Mouse (Mus musculus) limb, embryonic 10.5 days (tissue): ENCODE measurements around the gene Best2. TPM values are rescaled to one million over a fixed set of nuclear protein-coding genes. Genes with fewer than 3 reads are reported as not detected.

Experiments used
- DNase-seq: peaks from one replicate; pipeline ENCODE4 v3.0.0-alpha.2; 2017; ENCODE audit warnings: low spot score
- H3K27ac ChIP-seq: fragments of 300-500 bp; sonication (generic); 2 replicates; pipeline ENCODE4 v1.5.1; 2016; ENCODE audit warnings: mild to moderate bottlenecking
- H3K27me3 ChIP-seq: fragments of 300-500 bp; sonication (generic); 2 replicates; pipeline ENCODE4 v1.6.1; 2016; ENCODE audit warnings: low read depth, mild to moderate bottlenecking; ENCODE audit not compliant: poor library complexity, severe bottlenecking
- H3K36me3 ChIP-seq: fragments of 300-500 bp; sonication (generic); 2 replicates; pipeline ENCODE4 v1.6.1; 2016; ENCODE audit warnings: mild to moderate bottlenecking, moderate library complexity
- H3K4me1 ChIP-seq: fragments of 300-500 bp; sonication (generic); 2 replicates; pipeline ENCODE4 v1.6.1; 2016
- H3K4me3 ChIP-seq: fragments of 300-500 bp; sonication (generic); 2 replicates; pipeline ENCODE4 v1.5.1; 2016; ENCODE audit warnings: mild to moderate bottlenecking, moderate library complexity
- H3K9me3 ChIP-seq: fragments of 300-500 bp; sonication (generic); replicated peaks from 2 replicates; pipeline ENCODE4 v1.6.1; 2016; ENCODE audit warnings: mild to moderate bottlenecking
- WGBS: fragments of 180-500 bp; shearing (Covaris S2); methylation state at CpG from one replicate; pipeline ENCODE4 v1.1.7; 2016; 5-methylcytosine and 5-hydroxymethylcytosine counted together
- polyA plus RNA-seq: library from polyadenylated mRNA; unstranded; fragments of >200 nt; fragmentation: Nextera tagmentation; extraction: Ambion mirVana; gene quantifications from 2 replicates; pipeline ENCODE4 v1.2.1, GENCODE M21; 2016

Gene Best2
- polyA plus RNA-seq, 1 experiment from 2014 or later, result not detected

- no peaks in the 10 kb centered on the region for H3K9me3 ChIP-seq
- 39% methylated on average over 1 of the region's 1 CpGs for WGBS
- peaks cover 37% of the 10 kb centered on the region for H3K4me1 ChIP-seq
- no peak for DNase-seq
- no peaks in the 10 kb centered on the region for H3K27me3 ChIP-seq
- H3K4me3 ChIP-seq, result 0 out of 2 replicates have a peak overlapping the region, but pooled peaks have one; percentile 81
- no peak overlapping the region for H3K27ac ChIP-seq
- H3K36me3 ChIP-seq, result peaks cover 54% of the 10 kb centered on the region
Observed at GRCm38 (mm10) chr8:85033867-85034266, 19.5 kb upstream of the Best2 start.

- 89% methylated on average over 4 of the region's 4 CpGs for WGBS
- Histone ChIP-seq H3K9me3 (no peaks in the 10 kb centered on the region), H3K27ac (no peak overlapping the region), H3K4me1 (peaks cover 37% of the 10 kb centered on the region), H3K4me3 (no peak overlapping the region), H3K36me3 (peaks cover 58% of the 10 kb centered on the region), H3K27me3 (no peaks in the 10 kb centered on the region)
- no peak for DNase-seq
Observed at GRCm38 (mm10) chr8:85032622-85033311, 18.4 kb upstream of the Best2 start.

GRCm38 (mm10) chr8:85029271-85029670 is 14.9 kb upstream of the Best2 start:
- H3K36me3 ChIP-seq, result peaks cover 56% of the 10 kb centered on the region
- H3K27ac ChIP-seq, result no peak overlapping the region
- 91% methylated on average over 14 of the region's 14 CpGs for WGBS

GRCm38 (mm10) chr8:85027922-85028321 is 13.6 kb upstream of the Best2 start:
- H3K27ac ChIP-seq, result peak overlapping the region; percentile 96; the same call in 1 of the 2 replicates
- H3K9me3 ChIP-seq, result no peaks in the 10 kb centered on the region
- peaks cover 39% of the 10 kb centered on the region for H3K4me1 ChIP-seq
- H3K27me3 ChIP-seq, result no peaks in the 10 kb centered on the region
- H3K36me3 ChIP-seq, result peaks cover 56% of the 10 kb centered on the region
- DNase-seq, result no peak
- H3K4me3 ChIP-seq, result peak overlapping the region; percentile 89
- 43% methylated on average over 2 of the region's 2 CpGs for WGBS

More at GRCm38 (mm10) chr8:85029271-85029670, 14.9 kb upstream of the Best2 start:
- Histone ChIP-seq H3K9me3 (no peaks in the 10 kb centered on the region), H3K4me3 (peak overlapping the region; percentile 89), H3K4me1 (peaks cover 37% of the 10 kb centered on the region), H3K27me3 (no peaks in the 10 kb centered on the region)
- no peak for DNase-seq

- Histone ChIP-seq H3K27ac (peak overlapping the region; percentile 96), H3K36me3 (peaks cover 56% of the 10 kb centered on the region), H3K4me3 (peak overlapping the region; percentile 89), H3K9me3 (no peaks in the 10 kb centered on the region), H3K27me3 (no peaks in the 10 kb centered on the region), H3K4me1 (peaks cover 39% of the 10 kb centered on the region)
- 2% methylated on average over 13 of the region's 13 CpGs for WGBS
- no peak for DNase-seq
Observed at GRCm38 (mm10) chr8:85027516-85027855, 13.2 kb upstream of the Best2 start.

- Histone ChIP-seq H3K36me3 (peaks cover 56% of the 10 kb centered on the region), H3K4me3 (peak within 1 kb of the TSS; percentile 89)
- WGBS, result under 1% methylated on average over 69 of the region's 75 CpGs
Observed at GRCm38 (mm10) chr8:85026670-85027515, 12.6 kb upstream of the Best2 start, which contains the start of gene Trir. Gene Trir, plus strand, starts transcription at chr8:85026823.

GRCm38 (mm10) chr8:85025098-85025932 is 11.0 kb upstream of the Best2 start, which contains the start of gene Asna1:
Gene Asna1, minus strand, starts transcription at chr8:85025281.
- H3K27ac ChIP-seq, result peak within 1 kb of the TSS; percentile 96
- H3K4me1 ChIP-seq, result peaks cover 39% of the 10 kb centered on the region
- peak; percentile 89 for DNase-seq
- H3K9me3 ChIP-seq, result no peaks in the 10 kb centered on the region
- H3K27me3 ChIP-seq, result no peaks in the 10 kb centered on the region
- H3K4me3 ChIP-seq, result peak within 1 kb of the TSS; percentile 89
- H3K36me3 ChIP-seq, result peaks cover 57% of the 10 kb centered on the region
- 7% methylated on average over 30 of the region's 30 CpGs for whole genome bisulfite sequencing

More at GRCm38 (mm10) chr8:85026670-85027515, 12.6 kb upstream of the Best2 start, which contains the start of gene Trir:
- peak; percentile 94 for DNase-seq
- Histone ChIP-seq H3K4me1 (peaks cover 39% of the 10 kb centered on the region), H3K9me3 (no peaks in the 10 kb centered on the region), H3K27me3 (no peaks in the 10 kb centered on the region), H3K27ac (peak within 1 kb of the TSS; percentile 96)

- H3K27me3 ChIP-seq, result no peaks in the 10 kb centered on the region
- peaks cover 57% of the 10 kb centered on the region for H3K36me3 ChIP-seq
- DNase-seq, result no peak
- WGBS, result 94% methylated on average over 3 of the region's 3 CpGs
- no peak overlapping the region for H3K27ac ChIP-seq
- no peaks in the 10 kb centered on the region for H3K9me3 ChIP-seq
- H3K4me1 ChIP-seq, result peaks cover 32% of the 10 kb centered on the region
- peak overlapping the region; percentile 89 for H3K4me3 ChIP-seq
Observed at GRCm38 (mm10) chr8:85023846-85024245, 9.5 kb upstream of the Best2 start.

GRCm38 (mm10) chr8:85021514-85022055 is 7.3 kb upstream of the Best2 start:
- peaks cover 21% of the 10 kb centered on the region for H3K4me1 ChIP-seq
- H3K36me3 ChIP-seq, result peaks cover 73% of the 10 kb centered on the region
- H3K9me3 ChIP-seq, result no peaks in the 10 kb centered on the region
- no peak overlapping the region for H3K4me3 ChIP-seq
- H3K27ac ChIP-seq, result no peak overlapping the region
- H3K27me3 ChIP-seq, result no peaks in the 10 kb centered on the region
- 93% methylated on average over 3 of the region's 3 CpGs for WGBS
- no peak for DNase-seq

GRCm38 (mm10) chr8:85017209-85017608 is 2.9 kb upstream of the Best2 start:
- WGBS, result 51% methylated on average over 5 of the region's 5 CpGs
- Histone ChIP-seq H3K27me3 (peaks cover 38% of the 10 kb centered on the region), H3K36me3 (peaks cover 53% of the 10 kb centered on the region), H3K4me3 (no peak overlapping the region), H3K4me1 (peaks cover 9% of the 10 kb centered on the region), H3K9me3 (no peaks in the 10 kb centered on the region), H3K27ac (no peak overlapping the region)
- no peak for DNase-seq

GRCm38 (mm10) chr8:85016724-85017123 is 2.4 kb upstream of the Best2 start:
- Histone ChIP-seq H3K36me3 (peaks cover 48% of the 10 kb centered on the region), H3K27ac (no peak overlapping the region), H3K4me3 (no peak overlapping the region), H3K9me3 (no peaks in the 10 kb centered on the region), H3K27me3 (peaks cover 43% of the 10 kb centered on the region), H3K4me1 (peaks cover 9% of the 10 kb centered on the region)
- 74% methylated on average over 10 of the region's 10 CpGs for WGBS
- DNase-seq, result no peak

GRCm38 (mm10) chr8:85013230-85013840 is 996 bp downstream of the Best2 start:
- Histone ChIP-seq H3K4me3 (peak overlapping the region; percentile 41), H3K36me3 (peaks cover 14% of the 10 kb centered on the region)
- DNase-seq, result peak; percentile 77

More at GRCm38 (mm10) chr8:85013230-85013840, 996 bp downstream of the Best2 start:
- peaks cover 15% of the 10 kb centered on the region for H3K4me1 ChIP-seq
- WGBS, result 7% methylated on average over 25 of the region's 26 CpGs
- H3K9me3 ChIP-seq, result no peaks in the 10 kb centered on the region
- H3K27me3 ChIP-seq, result peaks cover 71% of the 10 kb centered on the region
- 0 out of 2 replicates have a peak overlapping the region, but pooled peaks have one; percentile 12 for H3K27ac ChIP-seq
